Mouse (Mus musculus): ENCODE results near the gene Cnnm4. TPM values are rescaled to one million over a fixed set of nuclear protein-coding genes. Genes with fewer than 3 reads are reported as not detected.

The Cnnm4 gene
- total RNA-seq (2023) = 19.5 TPM

DNA sequence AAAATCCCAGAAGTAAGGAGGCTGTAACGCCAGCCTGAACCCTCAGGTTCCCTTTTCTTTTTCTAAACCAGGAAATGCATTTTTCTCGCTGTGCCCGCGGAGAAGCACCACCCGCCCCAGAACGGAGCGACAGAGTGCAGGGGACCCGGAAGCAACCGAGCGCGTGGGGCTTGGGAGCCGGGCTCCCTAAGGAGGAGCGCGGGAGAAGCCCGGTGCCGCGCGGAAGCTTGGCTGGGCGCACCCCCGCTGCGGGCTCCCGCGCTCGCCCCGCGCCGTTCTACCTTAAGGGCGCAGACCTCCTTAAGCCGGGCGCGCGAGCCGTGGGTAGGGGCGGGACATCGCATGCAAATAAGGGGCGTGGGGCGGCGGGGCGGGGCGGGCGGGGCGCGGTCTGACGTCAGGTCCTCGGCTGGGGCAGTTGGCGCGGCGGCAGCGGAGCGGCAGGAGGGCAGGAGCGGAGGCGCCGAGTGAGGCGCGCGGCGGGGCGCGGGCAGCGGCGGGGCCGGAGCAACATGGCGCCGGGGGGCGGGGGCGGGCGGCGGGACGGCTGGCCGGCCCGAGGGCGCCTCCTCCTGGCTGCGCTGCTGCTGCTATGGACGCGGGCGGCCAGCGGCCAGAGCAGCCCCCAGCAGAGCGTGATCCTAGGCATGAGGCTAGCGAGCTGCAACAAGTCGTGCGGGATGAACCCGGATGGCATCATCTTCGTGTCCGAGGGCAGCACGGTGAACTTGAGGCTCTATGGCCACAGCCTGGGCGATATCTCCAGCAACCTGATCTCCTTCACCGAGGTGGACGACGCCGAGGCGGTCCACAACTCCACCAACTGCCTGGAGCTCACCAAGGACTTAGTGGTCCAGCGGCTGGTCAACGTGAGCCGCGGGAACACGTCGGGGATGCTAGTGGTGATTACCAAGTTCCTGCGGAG is at the start of gene Cnnm4:
Gene Cnnm4, plus strand, starts transcription at position 440 of the 925 bp plus-strand sequence.

DNA sequence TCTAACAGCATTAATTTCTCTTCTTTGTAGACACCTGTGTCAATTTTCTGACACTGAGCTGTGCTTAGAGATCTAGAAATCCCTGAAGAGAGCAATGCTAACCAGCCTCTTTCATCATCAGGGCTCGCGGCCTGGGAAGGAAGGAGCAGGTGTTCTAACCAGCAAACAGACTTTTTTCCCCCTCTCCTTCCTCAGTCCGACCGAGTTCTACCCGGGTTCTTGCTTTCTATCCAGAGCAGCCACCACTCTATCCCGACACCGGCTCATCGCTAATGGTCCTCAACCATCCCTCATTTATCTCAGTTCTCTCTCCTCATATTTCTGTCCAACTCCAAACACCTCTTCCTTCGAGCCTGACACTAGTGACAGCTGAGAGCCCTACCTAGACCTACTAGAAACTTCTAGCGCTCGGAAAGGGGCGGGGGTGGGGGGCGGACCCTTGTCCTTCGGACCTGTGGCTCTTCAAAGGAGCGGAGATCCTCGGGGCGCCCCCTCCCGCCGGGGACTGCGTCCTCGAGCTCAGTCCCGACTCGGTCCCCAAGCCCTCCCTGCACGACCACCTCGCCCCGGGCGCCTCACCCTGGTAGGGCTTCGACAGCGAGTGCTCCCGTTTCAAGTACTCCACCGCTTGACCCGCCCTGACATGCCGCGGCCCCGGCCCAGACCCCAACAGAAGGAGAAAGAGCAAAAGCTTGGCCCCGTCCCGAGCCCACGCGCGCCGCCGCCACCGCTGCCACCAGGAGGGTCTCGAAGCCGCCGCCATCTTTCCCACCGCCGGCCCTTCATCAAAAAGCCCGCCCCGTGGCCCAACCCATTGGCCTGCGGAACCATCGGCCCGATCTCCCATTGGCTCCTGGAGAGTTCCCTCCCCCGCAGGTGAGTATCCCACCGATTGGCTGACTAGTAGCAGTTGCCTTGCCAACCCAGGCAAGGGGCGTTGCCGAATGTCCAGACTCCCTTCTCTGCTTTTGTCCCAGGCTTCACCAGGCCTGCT is 26.7 kb upstream of the Cnnm4 start, which contains the start of gene Lman2l:
Gene Lman2l, minus strand, starts transcription at position 801 of the 994 bp plus-strand sequence.

DNA sequence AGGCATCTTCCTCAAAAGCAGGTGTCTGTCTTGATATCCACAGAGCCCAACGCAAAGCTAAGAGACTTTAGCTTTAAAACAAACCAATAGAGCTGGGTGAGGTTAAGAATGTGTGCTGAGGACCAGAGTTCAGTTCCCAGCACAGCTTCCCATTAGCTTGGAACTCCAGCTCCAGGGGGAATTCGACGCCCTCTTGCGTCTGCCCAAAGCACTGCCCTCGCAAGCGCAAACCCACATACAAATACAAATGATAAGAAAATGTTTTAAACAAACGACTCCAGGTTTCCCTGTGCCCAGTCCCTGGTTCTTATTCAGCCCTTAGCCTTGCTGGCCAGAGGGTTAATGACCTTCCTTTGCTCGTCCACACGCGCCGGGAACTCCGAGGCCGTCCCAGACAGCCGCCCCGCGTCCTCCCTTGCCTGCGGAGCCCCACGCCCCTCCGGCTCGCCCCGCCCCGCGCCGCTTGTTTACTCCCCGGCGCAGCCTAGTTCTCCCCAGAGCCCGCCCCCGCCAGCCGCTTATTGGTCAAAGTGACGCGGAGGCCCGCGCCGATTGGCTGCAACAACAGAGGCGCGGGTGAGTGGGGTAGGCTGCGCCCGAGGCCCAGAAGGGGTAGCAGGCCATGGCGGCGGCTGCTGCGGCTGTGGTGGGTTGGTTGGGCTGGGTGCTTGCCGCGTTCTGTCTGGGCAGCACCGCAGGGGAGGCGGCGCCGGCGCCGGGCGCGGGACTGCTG is 40.0 kb downstream of the Cnnm4 start, which contains the start of gene Cnnm3:
Gene Cnnm3, plus strand, starts transcription at position 579 of the 733 bp plus-strand sequence.

DNA sequence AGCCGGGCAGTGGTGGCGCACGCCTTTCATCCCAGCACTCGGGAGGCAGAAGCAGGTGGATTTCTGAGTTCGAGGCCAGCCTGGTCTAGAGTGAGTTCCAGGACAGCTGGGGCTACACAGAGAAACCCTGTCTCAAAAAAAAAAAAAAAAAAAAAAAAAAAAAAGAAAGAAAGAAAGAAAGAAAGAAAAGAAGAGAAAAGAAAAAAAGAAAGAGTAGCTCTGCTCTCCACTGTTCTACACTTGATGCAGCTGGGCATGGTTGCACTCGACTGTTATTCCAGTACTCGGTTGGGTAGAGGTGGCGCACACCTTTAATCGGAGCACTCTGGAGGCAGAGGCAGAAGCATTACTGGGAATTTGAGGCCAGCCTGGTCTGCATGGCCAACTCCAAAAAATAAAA is 65.4 kb downstream of the Cnnm4 start, which contains the start of gene Ankrd23:
Gene Ankrd23, minus strand, starts transcription at position 101 of the 400 bp plus-strand sequence.

DNA sequence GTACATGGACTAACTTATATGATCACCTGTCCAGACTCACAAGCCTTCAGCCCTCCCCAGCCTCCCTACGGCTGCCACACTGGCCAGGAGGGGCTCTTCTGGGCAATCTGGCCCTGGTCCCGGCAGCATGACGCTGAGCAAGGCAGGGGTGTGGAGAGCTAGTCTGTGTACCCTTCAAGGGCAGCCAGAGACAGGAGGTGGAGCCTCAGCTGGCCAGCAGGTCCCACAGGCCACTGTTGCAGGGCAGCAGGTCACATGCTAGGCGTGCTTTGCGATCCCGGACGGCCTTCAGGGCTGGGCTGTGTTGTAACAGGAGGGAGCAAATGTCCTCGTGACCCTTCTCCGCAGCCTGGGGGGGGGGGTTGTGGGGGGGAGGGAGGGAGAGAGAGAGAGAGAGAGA is 67.8 kb downstream of the Cnnm4 start, which contains the start of gene Gm42417:
Gene Gm42417, minus strand, starts transcription at position 244 of the 400 bp plus-strand sequence.

DNA sequence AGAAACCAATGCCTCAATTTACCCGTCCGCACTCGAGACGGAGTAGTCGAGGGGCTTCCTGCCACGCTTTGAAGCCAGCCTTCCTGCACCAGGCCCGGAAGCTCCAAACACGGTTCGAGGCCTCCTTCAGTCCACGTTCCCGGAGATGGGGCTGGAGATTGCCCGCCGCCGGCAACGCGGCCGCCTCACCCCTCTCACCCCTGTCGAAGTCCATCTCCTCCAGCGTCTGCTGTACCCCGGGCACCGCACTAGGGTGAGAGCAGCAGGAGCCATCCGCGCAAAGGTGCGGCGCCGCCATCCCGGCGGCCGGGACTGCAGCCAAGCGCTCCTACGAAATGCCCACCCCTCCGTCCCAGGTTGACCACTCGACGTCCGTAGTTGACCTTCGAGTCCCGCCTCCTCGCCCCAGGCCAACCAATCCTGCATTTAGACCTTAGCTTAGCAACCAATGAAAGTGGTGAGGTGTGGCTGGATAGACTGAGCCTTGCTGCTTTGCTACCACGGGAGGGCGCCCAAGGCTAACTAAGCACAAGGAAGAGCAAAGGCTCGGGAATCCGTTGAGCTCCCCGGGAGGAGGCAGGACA is 75.6 kb downstream of the Cnnm4 start, which contains the start of gene Ankrd39:
Gene Ankrd39, minus strand, starts transcription at position 558 of the 584 bp plus-strand sequence.

Other genes starting within 250 kb of the Cnnm4 start
- gene Uggt1, start 226.9 kb upstream of the Cnnm4 start, total RNA-seq (2023) = 99.6 TPM
- 77.3 TPM for gene Neurl3, start 196.9 kb upstream of the Cnnm4 start, total RNA-seq (2023)
- 593 TPM for gene Arid5a, start 163.9 kb upstream of the Cnnm4 start, total RNA-seq (2023)
- 99.8 TPM for gene Kansl3, start 102.4 kb upstream of the Cnnm4 start, total RNA-seq (2023)
- gene Fer1l5, start 99.3 kb upstream of the Cnnm4 start, total RNA-seq (2023) = not detected
- 25.6 TPM for gene Lman2l, start 26.3 kb upstream of the Cnnm4 start, total RNA-seq (2023)
- 47.6 TPM for gene Cnnm3, start 40.2 kb downstream of the Cnnm4 start, total RNA-seq (2023)
- gene Ankrd23, start 65.3 kb downstream of the Cnnm4 start, total RNA-seq (2023) = 31.5 TPM
- gene Gm42417, start 67.8 kb downstream of the Cnnm4 start, total RNA-seq (2023) = not detected
- gene Ankrd39, start 75.8 kb downstream of the Cnnm4 start, total RNA-seq (2023) = 26.5 TPM
- 1.4 TPM for gene Sema4c, start 86.7 kb downstream of the Cnnm4 start, total RNA-seq (2023)
- gene Fam178b, start 211.6 kb downstream of the Cnnm4 start, total RNA-seq (2023) = not detected
- gene Cox5b, start 219.8 kb downstream of the Cnnm4 start, total RNA-seq (2023) = 235 TPM
- not detected for gene 4933424G06Rik, start 238.5 kb downstream of the Cnnm4 start, total RNA-seq (2023)
- 253 TPM for gene Actr1b, start 242.8 kb downstream of the Cnnm4 start, total RNA-seq (2023)